Mouse (Mus musculus): ENCODE measurements at regions not wholly inside any gene's neighbourhood (a gene's known extent, or its start where the extent isn't known, plus 50 kb on each side); places are given as distances from the start of the nearest gene placed in this dataset.
A peak's percentile ranks its signal among the peaks of the same experiment; 100 is the strongest.

DNA sequence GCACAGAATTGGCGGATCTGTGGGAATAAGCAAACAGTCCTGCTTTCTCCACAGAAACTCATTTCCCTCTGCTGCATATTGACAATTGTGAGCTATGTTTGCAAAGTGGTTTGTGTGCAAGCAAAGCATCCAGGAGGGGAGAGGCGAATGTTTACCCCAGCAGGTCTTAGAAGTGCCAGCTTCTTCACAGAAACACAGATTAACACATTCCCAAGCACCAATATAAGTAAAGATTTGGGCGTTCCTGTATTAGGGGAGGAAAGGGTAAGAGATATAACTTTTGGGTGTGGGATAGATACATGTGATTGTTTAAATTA lies 249.0 kb downstream of the Plk2 start:
- intact Hi-C loops (cut with DNase I) = no loop called here
- DNase-seq (ENCODE audit: low spot score in 2 of 2) = no peak

- DNase-seq (ENCODE audit: low spot score in 2 of 2) = no peak
- intact Hi-C loops (cut with DNase I) = no loop called here
These were observed 254.5 kb downstream of the Plk2 start for GRCm38 (mm10) chr13:110649378-110649777.

DNA sequence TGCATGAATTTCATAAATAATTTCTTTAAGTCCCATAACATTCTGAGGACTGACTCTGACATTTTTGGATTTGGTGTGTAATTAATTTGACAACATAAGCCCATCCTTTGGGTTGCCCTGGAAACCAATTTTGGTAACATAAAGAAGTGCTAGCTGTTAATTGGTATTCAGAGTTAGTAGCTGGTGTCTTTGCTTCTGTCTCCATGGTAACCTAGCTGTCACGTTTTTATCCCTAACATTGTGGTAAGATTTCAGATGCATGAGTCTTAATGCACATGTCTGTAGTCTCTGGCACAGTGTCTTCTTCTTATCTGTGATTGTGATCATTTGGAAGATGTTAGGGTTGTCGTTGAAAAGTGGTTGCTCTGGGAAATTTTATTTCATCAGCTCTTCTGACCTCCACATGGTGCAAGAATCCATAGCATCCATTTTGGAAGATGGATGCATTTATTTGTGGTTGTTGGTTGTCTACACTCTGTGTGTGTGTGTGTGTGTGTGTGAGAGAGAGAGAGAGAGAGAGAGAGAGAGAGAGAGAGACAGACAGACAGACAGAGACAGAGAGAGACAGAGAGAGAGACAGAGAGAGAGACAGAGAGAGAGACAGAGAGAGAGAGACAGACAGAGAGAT lies 255.1 kb downstream of the Plk2 start:
- intact Hi-C loops (cut with DNase I) = no loop called here
- DNase-seq (ENCODE audit: low spot score in 2 of 2) = peak; percentile 45 to 86

GRCm38 (mm10) chr13:110652201-110652600 lies 257.4 kb downstream of the Plk2 start:
- intact Hi-C loops (cut with DNase I) = no loop called here
- no peak for DNase-seq (ENCODE audit: low spot score in 2 of 2)

DNA sequence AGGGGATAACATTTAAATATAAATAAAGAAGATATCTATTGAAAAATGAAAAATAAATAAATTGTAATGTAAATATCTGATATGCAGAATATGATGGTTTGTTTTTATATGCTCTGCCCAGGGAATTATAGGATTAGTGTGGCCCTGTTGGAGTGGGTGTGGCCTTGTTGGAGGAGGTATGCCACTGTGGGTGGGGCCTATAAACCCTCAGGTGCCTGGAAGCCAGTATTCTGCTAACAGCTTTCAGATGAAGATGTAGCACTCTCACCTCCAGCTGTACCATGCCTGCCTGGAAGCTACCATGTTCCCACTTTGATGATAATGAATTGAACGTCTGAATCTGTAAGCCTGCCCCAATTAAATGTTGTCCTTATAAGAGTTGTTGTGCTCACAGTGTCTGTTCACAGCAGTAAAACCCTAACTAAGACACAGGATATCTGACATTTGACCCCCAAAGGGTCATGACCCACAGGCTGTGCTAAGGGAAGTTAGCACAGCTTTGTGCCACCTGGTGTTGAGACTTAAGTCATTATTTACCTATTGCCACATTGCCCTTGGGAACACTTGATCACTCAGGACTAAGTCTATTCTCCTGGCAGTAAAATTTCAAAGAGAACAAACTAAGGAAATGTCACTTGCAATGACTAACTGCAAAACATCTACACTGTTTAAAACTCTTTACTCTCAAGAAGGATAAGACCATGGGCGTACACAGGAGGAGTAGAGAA lies 270.4 kb downstream of the Plk2 start:
- no peak for DNase-seq (ENCODE audit: low spot score in 2 of 2)
- intact Hi-C loops (cut with DNase I) = no loop called here

DNA sequence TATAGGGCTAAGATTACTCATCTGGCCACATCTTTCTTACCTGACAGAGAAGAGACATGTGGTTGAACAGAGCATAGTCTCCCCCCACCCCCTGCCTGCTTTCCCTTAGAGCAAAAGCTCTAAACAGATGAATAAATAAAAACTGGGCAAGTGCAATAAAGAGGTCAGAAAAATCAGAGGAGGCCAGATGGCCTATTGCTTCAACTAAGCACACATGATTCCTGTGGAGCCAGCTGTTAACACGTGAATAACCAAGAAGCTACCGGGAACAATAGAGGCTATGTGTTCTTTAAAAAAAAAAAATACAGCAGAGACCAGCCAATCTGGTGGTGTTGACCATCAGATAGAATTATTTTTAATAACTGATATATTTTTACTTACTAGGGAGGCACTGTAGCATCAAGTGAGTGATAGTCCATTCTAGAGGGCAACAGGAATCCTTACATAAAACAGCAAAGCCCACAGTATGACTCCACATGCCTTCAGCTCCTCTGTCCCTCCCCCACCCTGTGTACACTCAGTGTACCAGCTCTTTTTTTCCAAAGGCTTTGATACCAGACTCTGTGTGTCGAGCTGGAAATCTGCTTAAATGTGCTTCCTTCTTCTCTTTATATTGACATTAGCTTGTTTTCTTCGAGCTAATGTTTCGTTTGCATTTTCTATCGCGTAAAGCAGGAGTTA lies 272.6 kb downstream of the Plk2 start:
- no peak for DNase-seq (ENCODE audit: low spot score in 2 of 2)
- intact Hi-C loops (cut with DNase I) = no loop called here

- intact Hi-C loops (cut with DNase I) = no loop called here
These were observed 278.7 kb downstream of the Plk2 start for GRCm38 (mm10) chr13:110673536-110673935.

GRCm38 (mm10) chr13:110683259-110684041 lies 288.6 kb downstream of the Plk2 start:
- intact Hi-C loops (cut with DNase I) = no loop called here
- peak; percentile 15 to 33 for DNase-seq (ENCODE audit: low spot score in 2 of 2)

More at GRCm38 (mm10) chr13:110673536-110673935, 278.7 kb downstream of the Plk2 start:
- peak; percentile 58 to 84 for DNase-seq (ENCODE audit: low spot score in 2 of 2)

DNA sequence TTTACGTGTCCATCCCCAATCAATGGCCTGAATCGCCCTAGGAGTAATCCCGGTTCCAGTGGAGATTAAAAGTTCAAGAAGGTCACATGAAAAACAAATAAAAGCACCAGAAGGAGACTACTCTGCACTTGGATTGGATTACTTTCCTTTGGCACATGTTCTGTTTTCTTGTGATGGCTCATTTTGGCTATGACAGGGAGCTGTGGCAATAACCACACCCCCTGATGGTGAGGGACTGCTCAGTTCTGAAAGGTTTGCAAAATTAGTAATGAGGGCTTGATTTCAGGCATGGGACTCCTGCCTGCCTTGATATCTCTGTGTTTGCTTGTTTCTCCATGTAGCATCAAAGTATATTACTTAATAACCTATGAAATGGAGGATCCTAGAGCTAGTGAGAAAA lies 293.9 kb downstream of the Plk2 start:
- no peak for DNase-seq (ENCODE audit: low spot score in 2 of 2)
- intact Hi-C loops (cut with DNase I) = no loop called here

GRCm38 (mm10) chr13:110690501-110691255 lies 295.8 kb downstream of the Plk2 start:
- intact Hi-C loops (cut with DNase I) = no loop called here
- DNase-seq (ENCODE audit: low spot score in 2 of 2) = no peak

- no peak for DNase-seq (ENCODE audit: low spot score in 2 of 2)
- intact Hi-C loops (cut with DNase I) = no loop called here
These were observed 297.9 kb downstream of the Plk2 start for GRCm38 (mm10) chr13:110692696-110693095.

GRCm38 (mm10) chr13:110694876-110695275 lies 300.0 kb downstream of the Plk2 start:
- no peak for DNase-seq (ENCODE audit: low spot score in 2 of 2)
- intact Hi-C loops (cut with DNase I) = no loop called here

GRCm38 (mm10) chr13:110696549-110696948 lies 301.7 kb downstream of the Plk2 start:
- DNase-seq (ENCODE audit: low spot score in 2 of 2) = no peak
- intact Hi-C loops (cut with DNase I) = no loop called here

GRCm38 (mm10) chr13:110704261-110704660 lies 309.4 kb downstream of the Plk2 start:
- peak; percentile 35 to 88 for DNase-seq (ENCODE audit: low spot score in 2 of 2)
- intact Hi-C loops (cut with DNase I) = no loop called here

GRCm38 (mm10) chr13:110710847-110711246 lies 316.0 kb downstream of the Plk2 start:
- intact Hi-C loops (cut with DNase I) = no loop called here
- no peak for DNase-seq (ENCODE audit: low spot score in 2 of 2)

GRCm38 (mm10) chr13:110712527-110712926 lies 317.7 kb downstream of the Plk2 start:
- no peak for DNase-seq (ENCODE audit: low spot score in 2 of 2)
- intact Hi-C loops (cut with DNase I) = no loop called here

- intact Hi-C loops (cut with DNase I) = no loop called here
- no peak for DNase-seq (ENCODE audit: low spot score in 2 of 2)
These were observed 327.3 kb downstream of the Plk2 start for GRCm38 (mm10) chr13:110722170-110722569.

- intact Hi-C loops (cut with DNase I) = no loop called here
- DNase-seq (ENCODE audit: low spot score in 2 of 2) = no peak
These were observed 327.9 kb downstream of the Plk2 start for GRCm38 (mm10) chr13:110722752-110723151.

DNA sequence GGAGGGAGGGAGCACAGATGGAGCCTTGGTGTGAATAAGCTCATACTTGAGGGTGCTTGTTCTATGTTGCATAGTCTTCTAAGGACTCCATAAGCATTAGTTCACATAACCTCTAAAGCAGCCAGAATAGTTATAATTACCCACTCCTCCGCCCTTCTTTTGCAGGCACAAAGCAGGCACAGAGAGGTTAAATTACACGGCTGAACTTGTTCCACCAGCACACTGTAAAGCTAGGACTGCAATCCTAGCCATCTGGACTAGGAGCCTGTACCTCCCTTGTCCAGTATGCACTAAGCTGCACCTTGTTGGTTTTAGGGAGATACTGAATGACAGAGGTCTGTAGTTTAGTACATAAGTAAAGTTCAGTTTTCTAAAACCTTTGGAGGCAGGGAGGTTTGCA lies 330.0 kb downstream of the Plk2 start:
- intact Hi-C loops (cut with DNase I) = no loop called here
- no peak for DNase-seq (ENCODE audit: low spot score in 2 of 2)

Data from left cerebral cortex, postnatal 14 days (tissue).